Mouse (Mus musculus) kidney, adult 2 months (tissue): ENCODE measurements around the gene Spata5.

Experiments
- CTCF ChIP-seq: fragments of 200-500 bp; conservative IDR thresholded peaks from 2 replicates; pipeline ENCODE4 v1.5.1; 2011; ENCODE audit warnings: low read depth, mild to moderate bottlenecking, control low read depth, low read length, moderate library complexity, mixed read lengths; ENCODE audit not compliant: insufficient read depth, insufficient read length
- POLR2A ChIP-seq: fragments of 200-500 bp; IDR thresholded peaks from one replicate; pipeline ENCODE4 v1.6.1; 2011; ENCODE audit warnings: low read depth, low read length, control low read depth

DNA sequence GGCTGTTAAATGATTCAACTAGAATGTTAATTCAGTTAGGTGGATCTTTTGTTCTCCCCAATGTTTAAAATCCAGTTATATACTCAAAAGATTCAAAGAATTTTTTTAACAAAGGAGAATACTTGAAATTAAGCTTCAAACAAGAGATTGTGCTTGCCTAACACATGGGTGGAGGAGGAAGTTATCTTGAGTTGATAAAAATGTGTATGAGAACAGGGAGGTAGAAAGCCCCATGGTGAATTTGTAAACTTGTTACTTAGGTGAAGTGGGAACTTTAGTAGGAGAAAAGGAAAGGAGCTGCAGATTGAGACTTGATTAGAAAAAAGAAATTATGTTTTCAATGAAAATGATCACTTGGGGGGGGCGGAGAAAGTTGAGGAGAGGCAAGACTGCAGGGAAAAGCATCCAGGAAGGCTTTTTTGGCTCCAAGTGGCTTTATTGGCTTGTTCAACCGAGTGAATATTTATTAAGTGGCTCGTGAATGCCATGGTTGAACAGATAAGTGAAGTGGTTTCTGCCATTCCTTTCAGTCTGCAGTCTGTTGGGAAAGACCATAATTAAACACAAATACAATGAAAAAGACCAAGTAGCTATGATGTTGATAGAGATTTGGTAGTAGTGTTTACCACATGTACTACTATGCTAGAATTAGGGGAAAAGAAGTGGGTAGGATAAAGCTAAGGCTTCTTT, 100.8 kb downstream of the Spata5 start:
- no peak for TF ChIP-seq CTCF
- TF ChIP-seq POLR2A: no peak
